23 mouse cellular contexts compared by ENCODE assay signal in genomic region chr4:51978962-51979361, GRCm38 (mm10).
A peak's percentile ranks its signal among the peaks of the same experiment; 100 is the strongest.
DNase-seq lines count a peak whose midpoint lies in the region; ATAC-seq lines count a peak whose summit lies in the region.
"Had no signal": no experiment of that assay in that cellular context is flagged by ENCODE, and none has a peak within 500 bp of the region (broad histone marks: within the 10 kb centered on the region; RNA-seq: fewer than 3 reads in every experiment).

No protein-coding gene starts in this region.

- H3K4me3 ChIP-seq in forebrain, embryonic 15.5 days: no peak overlapping the region
- no peak overlapping the region for H3K4me3 ChIP-seq in hindbrain, embryonic 10.5 days
- no peak overlapping the region for H3K4me3 ChIP-seq in hindbrain, embryonic 14.5 days (replicated peaks; ENCODE audit: low read length)
- H3K4me3 ChIP-seq: embryonic facial prominence, embryonic 13.5 days; intestine, embryonic 15.5 days; layer of hippocampus, adult 2 months; midbrain, embryonic 10.5 days had no signal

- no peaks in the 10 kb centered on the region for H3K9me3 ChIP-seq in forebrain, embryonic 15.5 days
- H3K9me3 ChIP-seq in hindbrain, embryonic 10.5 days: no peaks in the 10 kb centered on the region
- H3K9me3 ChIP-seq in hindbrain, embryonic 14.5 days (ENCODE audit: control insufficient read depth, low read length): 0 out of 2 replicates have a peak, but pooled peaks cover 6% of the 10 kb centered on the region
- H3K9me3 ChIP-seq: embryonic facial prominence, embryonic 13.5 days; intestine, embryonic 15.5 days; midbrain, embryonic 10.5 days had no signal

- no peak overlapping the region for H3K9ac ChIP-seq in forebrain, embryonic 15.5 days (replicated peaks)
- no peak overlapping the region for H3K9ac ChIP-seq in hindbrain, embryonic 14.5 days
- H3K9ac ChIP-seq: embryonic facial prominence, embryonic 13.5 days; intestine, embryonic 15.5 days had no signal

- H3K4me1 ChIP-seq in forebrain, embryonic 15.5 days: peaks cover 6% of the 10 kb centered on the region
- no peaks in the 10 kb centered on the region for H3K4me1 ChIP-seq in hindbrain, embryonic 10.5 days (replicated peaks)
- H3K4me1 ChIP-seq in hindbrain, embryonic 14.5 days (replicated peaks; ENCODE audit: control insufficient read depth, insufficient read depth, low read length): no peaks in the 10 kb centered on the region
- H3K4me1 ChIP-seq: embryonic facial prominence, embryonic 13.5 days; intestine, embryonic 15.5 days; midbrain, embryonic 10.5 days had no signal

- peak; percentile 67 for ATAC-seq in frontal cortex, adult (ENCODE audit: low TSS enrichment)
- ATAC-seq in forebrain, embryonic 15.5 days (replicated peaks): peak; percentile 83
- ATAC-seq in hindbrain, embryonic 14.5 days (ENCODE audit: low FRiP score): no peak
- ATAC-seq: hindbrain, embryonic 16.5 days; intestine, embryonic 15.5 days; lung, postnatal 0 days; Patski had no signal

- 29% methylated on average over 8 of the region's 8 CpGs for WGBS in forebrain, embryonic 15.5 days
- 91% methylated on average over 8 of the region's 8 CpGs for WGBS in hindbrain, embryonic 10.5 days
- 88% methylated on average over 8 of the region's 8 CpGs for WGBS in hindbrain, embryonic 14.5 days

- H3K27ac ChIP-seq in forebrain, embryonic 15.5 days (replicated peaks): no peak overlapping the region
- no peak overlapping the region for H3K27ac ChIP-seq in hindbrain, embryonic 10.5 days
- H3K27ac ChIP-seq in hindbrain, embryonic 14.5 days: no peak overlapping the region
- H3K27ac ChIP-seq: embryonic facial prominence, embryonic 13.5 days; intestine, embryonic 15.5 days; layer of hippocampus, adult 2 months; midbrain, embryonic 10.5 days had no signal

- H3K4me2 ChIP-seq in forebrain, embryonic 15.5 days (replicated peaks): no peak overlapping the region
- H3K4me2 ChIP-seq in hindbrain, embryonic 14.5 days (replicated peaks): no peak overlapping the region
- H3K4me2 ChIP-seq: embryonic facial prominence, embryonic 13.5 days; intestine, embryonic 15.5 days had no signal

- DNase-seq in frontal cortex, postnatal 14 days (ENCODE audit: low spot score in 2 of 2): no peak
- DNase-seq in brain, adult 2 months (ENCODE audit: low read depth, low spot score): peak; percentile 74
- DNase-seq in right cerebral cortex, adult 2 months (ENCODE audit: low spot score in 2 of 2): peak; percentile 50 to 60
- DNase-seq in hindbrain, embryonic 10.5 days (ENCODE audit: low spot score): no peak
- DNase-seq in hindbrain, embryonic 14.5 days (ENCODE audit: low spot score): no peak
- no peak for DNase-seq in lung, postnatal 4 days
- DNase-seq: adrenal gland, postnatal 36 days; cerebellum, adult 18-20 months; cerebellum, postnatal 14 days; kidney, adult 8-10 months; kidney, postnatal 25 days; layer of hippocampus, postnatal 36 days; thymus, adult 2 months; thymus, postnatal 4 days had no signal

- H3K36me3 ChIP-seq in forebrain, embryonic 15.5 days: no peaks in the 10 kb centered on the region
- no peaks in the 10 kb centered on the region for H3K36me3 ChIP-seq in hindbrain, embryonic 10.5 days
- H3K36me3 ChIP-seq in hindbrain, embryonic 14.5 days (replicated peaks; ENCODE audit: control insufficient read depth, insufficient read depth): no peaks in the 10 kb centered on the region
- H3K36me3 ChIP-seq: embryonic facial prominence, embryonic 13.5 days; intestine, embryonic 15.5 days; midbrain, embryonic 10.5 days had no signal

- H3K27me3 ChIP-seq in forebrain, embryonic 15.5 days: no peaks in the 10 kb centered on the region
- H3K27me3 ChIP-seq in hindbrain, embryonic 10.5 days (ENCODE audit: insufficient read depth, poor library complexity, severe bottlenecking): no peaks in the 10 kb centered on the region
- H3K27me3 ChIP-seq in hindbrain, embryonic 14.5 days (ENCODE audit: control insufficient read depth, insufficient read depth, low read length): no peaks in the 10 kb centered on the region
- H3K27me3 ChIP-seq: embryonic facial prominence, embryonic 13.5 days; intestine, embryonic 15.5 days; Patski had no signal

Comparison
In these comparisons a context has a peak if more than half of its experiments do, and no peak if none do; other contexts are left out.
1. DNase-seq: peak in brain, adult 2 months (single experiment) and right cerebral cortex, adult 2 months (2 of 2); none in frontal cortex, postnatal 14 days (0 of 2), hindbrain, embryonic 10.5 days (single experiment), hindbrain, embryonic 14.5 days (single experiment) and lung, postnatal 4 days (0 of 2).